Mouse (Mus musculus): ENCODE results near the gene 9130409I23Rik. TPM values are rescaled to one million over a fixed set of nuclear protein-coding genes. Genes with fewer than 3 reads are reported as not detected.
"Not testable (repeated sequence)": the region's sequence is repeated elsewhere in the genome, so short reads cannot be mapped to it uniquely, and the experiment has no call there.

The 9130409I23Rik gene
- total RNA-seq, 2 experiments from 2014 or later, result 0.12 TPM; not detected in 1

- not testable (repeated sequence) for DNase-seq
Observed at GRCm38 (mm10) chr1:181035015-181035778, 15.8 kb upstream of the 9130409I23Rik start.

DNA sequence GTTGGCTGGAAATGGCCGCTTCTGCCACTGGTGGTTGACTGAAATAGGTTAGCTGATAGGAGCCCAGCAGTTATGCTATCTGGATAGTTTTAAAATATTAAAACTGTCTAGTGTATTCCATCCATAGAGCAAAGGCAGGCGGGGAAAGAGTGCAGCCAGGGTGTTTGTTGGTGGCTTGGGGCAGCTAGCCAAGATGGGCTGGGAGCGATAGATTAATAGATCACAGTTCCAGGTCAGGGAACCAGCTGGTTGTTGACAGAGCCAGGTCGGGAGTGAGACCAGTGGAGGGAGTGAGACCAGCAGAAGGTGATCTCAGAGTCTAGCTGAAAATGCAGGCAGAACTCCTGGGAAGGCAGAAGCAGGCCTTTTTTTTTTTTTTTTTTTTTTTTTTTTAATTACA is 13.4 kb upstream of the 9130409I23Rik start:
- DNase-seq, result peak; percentile 34

- peak; percentile 12 for DNase-seq
Observed at GRCm38 (mm10) chr1:181039652-181040051, 11.4 kb upstream of the 9130409I23Rik start.

DNA sequence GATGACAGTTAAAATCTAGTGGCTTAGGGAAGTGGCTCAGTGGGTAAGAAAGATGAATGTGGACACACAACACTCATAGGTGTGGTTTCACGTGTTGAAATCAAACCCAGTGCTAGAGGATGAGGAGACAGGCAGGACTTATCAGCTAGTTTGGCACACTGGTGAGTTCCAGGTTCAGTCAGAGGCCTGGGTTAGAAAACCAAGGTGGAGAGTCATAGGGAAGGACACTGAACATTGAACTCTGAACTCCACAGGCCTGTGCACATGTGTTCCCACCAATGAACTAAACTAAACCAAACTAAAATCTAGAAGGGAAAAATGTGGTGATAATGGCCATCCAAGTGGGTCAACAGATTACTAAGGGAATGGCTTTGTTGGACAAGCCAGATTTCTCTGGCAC is 3.5 kb upstream of the 9130409I23Rik start:
- DNase-seq, result no peak

GRCm38 (mm10) chr1:181049328-181049842 is 1.7 kb upstream of the 9130409I23Rik start:
- DNase-seq, result no peak

DNA sequence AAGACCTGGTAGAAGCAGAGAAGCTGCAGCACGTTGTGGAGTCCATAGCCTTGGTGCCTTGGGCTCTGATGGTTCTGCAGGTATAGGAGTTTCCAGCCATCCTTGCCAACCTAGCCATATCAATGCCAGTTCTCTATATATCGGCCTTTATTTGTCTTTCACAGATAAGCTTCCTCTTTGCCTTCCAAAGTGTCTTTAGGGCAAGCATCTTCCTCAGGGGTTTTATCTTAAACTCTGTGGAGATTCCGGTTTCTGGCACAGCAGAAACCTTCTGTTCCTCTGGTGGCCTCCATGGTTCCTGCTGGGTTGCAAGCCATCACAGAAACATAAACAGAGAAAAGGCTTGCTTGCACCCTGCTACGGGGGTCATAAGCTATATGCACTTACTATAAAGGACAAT is 1.9 kb downstream of the 9130409I23Rik start:
- DNase-seq, result no peak

- no peak for DNase-seq
Observed at GRCm38 (mm10) chr1:181061784-181062485, 10.9 kb downstream of the 9130409I23Rik start.

GRCm38 (mm10) chr1:181063991-181064390 is 13.0 kb downstream of the 9130409I23Rik start:
- DNase-seq, result no peak

DNA sequence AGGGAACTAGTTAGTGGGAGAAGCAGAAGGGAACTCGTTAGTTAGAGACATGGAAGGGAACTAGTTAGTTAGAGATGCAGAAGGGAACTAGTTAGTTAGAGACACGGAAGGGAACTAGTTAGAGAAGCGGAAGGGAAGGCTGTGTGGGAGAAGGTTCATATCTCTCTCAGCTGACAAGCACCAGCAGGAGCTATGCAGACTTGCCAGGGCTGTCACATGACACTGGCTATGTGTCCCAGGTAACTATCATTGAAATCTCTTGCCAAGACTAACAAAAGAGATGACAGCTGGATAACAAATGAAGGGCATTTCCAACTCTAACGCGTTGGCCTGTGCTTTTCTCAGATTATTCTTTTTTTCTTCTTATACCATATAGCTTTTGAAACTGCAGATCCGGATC is 13.6 kb downstream of the 9130409I23Rik start:
- DNase-seq, result no peak

GRCm38 (mm10) chr1:181068344-181068743 is 17.3 kb downstream of the 9130409I23Rik start:
- no peak for DNase-seq

DNA sequence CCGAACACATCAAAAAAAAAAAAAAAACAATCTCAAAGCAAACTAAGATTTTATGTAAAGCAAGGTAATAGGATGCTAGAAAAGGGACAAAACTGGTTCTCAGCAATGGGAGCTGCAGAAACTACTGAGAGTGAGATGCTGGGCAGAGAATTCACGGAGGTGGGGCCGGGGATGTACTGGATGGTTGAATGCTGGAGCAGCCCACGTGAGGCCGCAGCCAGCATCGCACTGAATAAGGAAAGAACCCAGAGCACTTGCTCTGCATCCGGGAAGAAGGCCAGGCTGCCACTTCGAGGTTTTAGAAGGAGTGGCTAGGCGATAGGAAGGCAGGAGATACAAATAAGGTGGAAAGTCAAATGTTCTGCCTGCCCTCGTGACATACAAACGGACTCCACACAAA is 18.6 kb downstream of the 9130409I23Rik start:
- DNase-seq, result no peak

GRCm38 (mm10) chr1:181073075-181073474 is 22.0 kb downstream of the 9130409I23Rik start:
- no peak for DNase-seq

DNA sequence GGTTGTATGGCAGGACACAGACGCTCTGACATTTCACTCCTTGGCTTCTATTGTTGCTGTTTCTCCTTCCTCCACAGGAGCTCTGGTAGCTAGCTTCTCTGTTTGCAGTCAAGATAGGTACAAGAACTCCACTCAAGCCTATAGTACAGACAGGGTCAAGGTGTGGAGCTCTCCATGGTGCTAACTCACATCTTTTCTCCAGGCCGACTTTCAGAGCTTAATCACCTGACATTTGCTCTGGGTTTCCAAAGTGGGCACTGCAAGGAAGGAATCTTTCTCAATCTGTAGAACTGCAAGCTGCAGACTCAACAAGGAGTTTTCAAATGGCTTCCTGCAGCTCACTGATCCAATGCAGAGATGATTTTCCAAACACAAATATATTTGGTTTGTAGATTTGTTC is 33.0 kb downstream of the 9130409I23Rik start:
- no peak for DNase-seq

- DNase-seq, result no peak
Observed at GRCm38 (mm10) chr1:181090048-181090447, 39.0 kb downstream of the 9130409I23Rik start.

Other genes with a start within 250 kb of the 9130409I23Rik start
- 100 to 1,000 TPM; 809 to 834 TPM for gene H3f3a, start 237.3 kb upstream of the 9130409I23Rik start, total RNA-seq (2021)
- 10 to 100 TPM; 21.7 to 22.6 TPM for gene Sde2, start 200.1 kb upstream of the 9130409I23Rik start, total RNA-seq (2021)
- under 1 TPM; 0.48 to 1.00 TPM for gene Lefty2, start 158.1 kb upstream of the 9130409I23Rik start, total RNA-seq (2021)
- 10 to 100 TPM; 32.6 to 34.7 TPM for gene Pycr2, start 146.9 kb upstream of the 9130409I23Rik start, total RNA-seq (2021)
- gene Lefty1, start 116.2 kb upstream of the 9130409I23Rik start, total RNA-seq (2021), result under 1 TPM; 0.63 to 0.79 TPM
- gene Tmem63a, start 108.9 kb upstream of the 9130409I23Rik start, total RNA-seq (2021), result 10 to 100 TPM; 24.7 to 27.3 TPM
- gene Ephx1, start 30.3 kb upstream of the 9130409I23Rik start, total RNA-seq (2021), result 10 to 100 TPM; 61.5 to 67.2 TPM
- gene Nvl, start 93.0 kb downstream of the 9130409I23Rik start, total RNA-seq (2021), result 10 to 100 TPM; 14.4 to 20.6 TPM
- 10 to 100 TPM; 38.1 to 40.9 TPM for gene Cnih4, start 93.5 kb downstream of the 9130409I23Rik start, total RNA-seq (2021)
- 100 to 1,000 TPM; 126 to 138 TPM for gene Wdr26, start 160.8 kb downstream of the 9130409I23Rik start, total RNA-seq (2021)

Data from adrenal gland, postnatal 10 days (tissue).